In genomic region chr4:151006945-151007344, GRCm38 (mm10) we compare ENCODE assay signal across 9 mouse cellular contexts. TPM values are rescaled to one million over a fixed set of nuclear protein-coding genes. Genes with fewer than 3 reads are reported as not detected.
DNase-seq lines count a peak whose midpoint lies in the region; ATAC-seq and TF ChIP-seq lines count a peak whose summit lies in the region.
"Had no signal": no experiment of that assay in that cellular context is flagged by ENCODE, and none has a peak within 500 bp of the region (broad histone marks: within the 10 kb centered on the region; RNA-seq: fewer than 3 reads in every experiment).

No protein-coding gene starts in this region.

- 56% methylated on average over 6 of the region's 6 CpGs for WGBS in kidney, adult 2 months
- WGBS in kidney, embryonic 15.5 days, result 56% methylated on average over 6 of the region's 6 CpGs
- WGBS in bone marrow, adult 2 months, result 50% methylated on average over 6 of the region's 6 CpGs
- WGBS in kidney, postnatal 0 days, result 62% methylated on average over 6 of the region's 6 CpGs
- 54% methylated on average over 6 of the region's 6 CpGs for WGBS in lung, postnatal 0 days

- H3K9me3 ChIP-seq in kidney, embryonic 15.5 days (replicated peaks), result no peaks in the 10 kb centered on the region
- H3K9me3 ChIP-seq in kidney, postnatal 0 days (replicated peaks; ENCODE audit: low read length), result no peaks in the 10 kb centered on the region
- no peaks in the 10 kb centered on the region for H3K9me3 ChIP-seq in lung, postnatal 0 days (ENCODE audit: low read length)

- H3K4me3 ChIP-seq in kidney, adult 2 months (ENCODE audit: insufficient read depth, low read depth, low read length), result no peak overlapping the region
- H3K4me3 ChIP-seq in kidney, embryonic 15.5 days (replicated peaks), result no peak overlapping the region
- no peak overlapping the region for H3K4me3 ChIP-seq in bone marrow, adult 2 months (replicated peaks; ENCODE audit: control insufficient read depth, low read depth, low read length)
- no peak overlapping the region for H3K4me3 ChIP-seq in kidney, postnatal 0 days (replicated peaks; ENCODE audit: low read depth, low read length)
- no peak overlapping the region for H3K4me3 ChIP-seq in lung, postnatal 0 days (ENCODE audit: low read depth, low read length)

- ATAC-seq in kidney, embryonic 15.5 days (replicated peaks; ENCODE audit: low FRiP score), result no peak
- ATAC-seq in kidney, postnatal 0 days (replicated peaks; ENCODE audit: low FRiP score, low read depth), result no peak
- ATAC-seq in lung, postnatal 0 days, result peak; percentile 47; the same call in 1 of the 2 replicates
- ATAC-seq: Patski had no signal

- no peak overlapping the region for H3K27ac ChIP-seq in kidney, adult 2 months (ENCODE audit: insufficient read depth, low read depth, low read length)
- no peak overlapping the region for H3K27ac ChIP-seq in kidney, embryonic 15.5 days
- H3K27ac ChIP-seq in bone marrow, adult 2 months (ENCODE audit: control insufficient read depth, insufficient read depth, low read depth, low read length, poor library complexity), result no peak overlapping the region
- no peak overlapping the region for H3K27ac ChIP-seq in kidney, postnatal 0 days
- no peak overlapping the region for H3K27ac ChIP-seq in lung, postnatal 0 days (ENCODE audit: low read length)

- DNase-seq in adrenal gland, adult (ENCODE audit: inconsistent age in 2 of 2, low spot score in 1 of 2), result peak; percentile 22 to 68
- no peak for DNase-seq in adrenal gland, adult 8-10 months
- peak; percentile 47 for DNase-seq in kidney, adult 2 months
- peak; percentile 47 for DNase-seq in kidney, postnatal 0 days (ENCODE audit: low spot score)
- peak; percentile 64 for DNase-seq in lung, postnatal 0 days (ENCODE audit: low spot score)
- peak; percentile 57 to 82 for DNase-seq in spleen, postnatal 4 days (ENCODE audit: low spot score in 2 of 2)

- no peak overlapping the region for H3K4me2 ChIP-seq in kidney, embryonic 15.5 days
- H3K4me2 ChIP-seq in kidney, postnatal 0 days (ENCODE audit: low read length), result no peak overlapping the region
- no peak overlapping the region for H3K4me2 ChIP-seq in lung, postnatal 0 days (replicated peaks; ENCODE audit: low read depth, low read length)

- H3K9ac ChIP-seq in kidney, embryonic 15.5 days, result no peak overlapping the region
- no peak overlapping the region for H3K9ac ChIP-seq in kidney, postnatal 0 days (ENCODE audit: low read depth, low read length)
- H3K9ac ChIP-seq in lung, postnatal 0 days (replicated peaks; ENCODE audit: low read depth), result no peak overlapping the region

- no peak for TF ChIP-seq EP300 in lung, postnatal 0 days (IDR thresholded peaks at IDR 0.05)

- peak; percentile 70 for TF ChIP-seq CTCF in kidney, adult 2 months (conservative IDR thresholded peaks at IDR 0.05; ENCODE audit: insufficient read depth, insufficient read length, low read depth, low read length)
- peak; percentile 82 for TF ChIP-seq CTCF in bone marrow, adult 2 months (IDR thresholded peaks at IDR 0.05; ENCODE audit: control insufficient read depth, insufficient read depth, low read length)
- peak; percentile 78 for TF ChIP-seq CTCF in kidney, postnatal 0 days (IDR thresholded peaks at IDR 0.05; ENCODE audit: low read depth)
- TF ChIP-seq CTCF in lung, postnatal 0 days (IDR thresholded peaks at IDR 0.05), result peak; percentile 74

- H3K36me3 ChIP-seq in kidney, adult 2 months (ENCODE audit: control insufficient read depth, insufficient read depth, low read length), result peaks cover under 1% of the 10 kb centered on the region
- peaks cover 6% of the 10 kb centered on the region; the same call in 1 of the 2 replicates for H3K36me3 ChIP-seq in kidney, embryonic 15.5 days
- H3K36me3 ChIP-seq in kidney, postnatal 0 days (ENCODE audit: insufficient read depth, low read length), result no peaks in the 10 kb centered on the region
- H3K36me3 ChIP-seq in lung, postnatal 0 days (ENCODE audit: insufficient read depth, low read length), result 0 out of 2 replicates have a peak, but pooled peaks cover 11% of the 10 kb centered on the region

- no peaks in the 10 kb centered on the region for H3K4me1 ChIP-seq in kidney, adult 2 months (ENCODE audit: control insufficient read depth, insufficient read depth, low read length)
- H3K4me1 ChIP-seq in kidney, embryonic 15.5 days, result no peaks in the 10 kb centered on the region
- peaks cover 3% of the 10 kb centered on the region; the same call in 1 of the 2 replicates for H3K4me1 ChIP-seq in bone marrow, adult 2 months (ENCODE audit: control insufficient read depth, insufficient read depth, low read length)
- H3K4me1 ChIP-seq in kidney, postnatal 0 days (replicated peaks; ENCODE audit: insufficient read depth, low read length), result no peaks in the 10 kb centered on the region
- H3K4me1 ChIP-seq in lung, postnatal 0 days (ENCODE audit: insufficient read depth, low read depth, low read length), result no peaks in the 10 kb centered on the region

- H3K27me3 ChIP-seq in kidney, adult 2 months (replicated peaks; ENCODE audit: control insufficient read depth, insufficient read depth, low read length), result no peaks in the 10 kb centered on the region
- no peaks in the 10 kb centered on the region for H3K27me3 ChIP-seq in kidney, embryonic 15.5 days
- no peaks in the 10 kb centered on the region for H3K27me3 ChIP-seq in kidney, postnatal 0 days (ENCODE audit: insufficient read depth, low read length)
- no peaks in the 10 kb centered on the region for H3K27me3 ChIP-seq in lung, postnatal 0 days (replicated peaks; ENCODE audit: insufficient read depth, low read length)
- H3K27me3 ChIP-seq: Patski had no signal

- TF ChIP-seq POLR2A in kidney, adult 2 months (IDR thresholded peaks at IDR 0.05; ENCODE audit: low read depth, low read length), result no peak
- TF ChIP-seq POLR2A in bone marrow, adult 2 months (IDR thresholded peaks at IDR 0.05; ENCODE audit: borderline replicate concordance, control insufficient read depth, low read depth, low read length), result no peak

RNA-seq across cellular contexts. Expression of gene Uts2, which starts 10.0 kb away (rescaled TPM):
- not detected for total RNA-seq in adrenal gland, adult 8-10 months (2022)
- not detected in 2 replicates for polyA plus RNA-seq in kidney, adult 2 months (2012; rRNA removed)
- not detected in 2 replicates for polyA plus RNA-seq in kidney, embryonic 15.5 days (2015; fragmentation: Nextera tagmentation; extraction: Ambion mirVana)
- not detected in 2 replicates for polyA plus RNA-seq in bone marrow, adult 2 months (2011; ENCODE audit: insufficient read depth, insufficient read length, low replicate concordance, missing spikeins)
- polyA plus RNA-seq in kidney, postnatal 0 days (2015; fragmentation: Nextera tagmentation; extraction: Ambion mirVana), result not detected in 2 replicates
- not detected in 2 replicates for polyA plus RNA-seq in lung, postnatal 0 days (2015; fragmentation: Nextera tagmentation; extraction: Ambion mirVana)
- polyA plus RNA-seq: Patski had no signal

RNA-seq across cellular contexts. Expression of gene Per3, which starts 37.5 kb away (rescaled TPM):
- 10 to 100 TPM; 20.3 to 52.9 (median 30.9) TPM for total RNA-seq in adrenal gland, adult 8-10 months (2022)
- polyA plus RNA-seq in kidney, adult 2 months (2012; rRNA removed), result 13.1 and 14.1 TPM in 2 replicates
- 5.9 and 7.0 TPM in 2 replicates for polyA plus RNA-seq in kidney, embryonic 15.5 days (2015; fragmentation: Nextera tagmentation; extraction: Ambion mirVana)
- 5.8 and 6.7 TPM in 2 replicates for polyA plus RNA-seq in bone marrow, adult 2 months (2011; ENCODE audit: insufficient read depth, insufficient read length, low replicate concordance, missing spikeins)
- 6.0 and 6.7 TPM in 2 replicates for polyA plus RNA-seq in kidney, postnatal 0 days (2015; fragmentation: Nextera tagmentation; extraction: Ambion mirVana)
- 22.9 and 27.1 TPM in 2 replicates for polyA plus RNA-seq in lung, postnatal 0 days (2015; fragmentation: Nextera tagmentation; extraction: Ambion mirVana)

RNA-seq across cellular contexts. Expression of gene Vamp3, which starts 50.8 kb away (rescaled TPM):
- 10 to 100 TPM; 57.3 to 70.2 (median 63.4) TPM for total RNA-seq in adrenal gland, adult 8-10 months (2022)
- polyA plus RNA-seq in kidney, adult 2 months (2012; rRNA removed), result 29.4 and 40.6 TPM in 2 replicates
- 123 and 124 TPM in 2 replicates for polyA plus RNA-seq in kidney, embryonic 15.5 days (2015; fragmentation: Nextera tagmentation; extraction: Ambion mirVana)
- polyA plus RNA-seq in bone marrow, adult 2 months (2011; ENCODE audit: insufficient read depth, insufficient read length, low replicate concordance, missing spikeins), result 27.1 and 45.0 TPM in 2 replicates
- polyA plus RNA-seq in kidney, postnatal 0 days (2015; fragmentation: Nextera tagmentation; extraction: Ambion mirVana), result 92.2 and 99.7 TPM in 2 replicates
- 122 and 141 TPM in 2 replicates for polyA plus RNA-seq in lung, postnatal 0 days (2015; fragmentation: Nextera tagmentation; extraction: Ambion mirVana)
